Mouse (Mus musculus) bone marrow, adult 2 months (tissue): ENCODE measurements at regions not wholly inside any gene's neighbourhood (a gene's known extent, or its start where the extent isn't known, plus 50 kb on each side); places are given as distances from the start of the nearest gene placed in this dataset.
"Not testable (repeated sequence)": the region's sequence is repeated elsewhere in the genome, so short reads cannot be mapped to it uniquely, and the experiment has no call there.

Source experiments
- H3K27ac ChIP-seq: fragments of 200-500 bp; 2 replicates; pipeline ENCODE4 v1.5.1; 2012; ENCODE audit warnings: low read depth, mild to moderate bottlenecking, control low read depth, inconsistent platforms, low read length; ENCODE audit not compliant: control insufficient read depth, poor library complexity, insufficient read depth
- H3K4me1 ChIP-seq: fragments of 200-500 bp; 2 replicates; pipeline ENCODE4 v1.6.1; 2011; ENCODE audit warnings: low read length; ENCODE audit not compliant: control insufficient read depth, insufficient read depth
- H3K4me3 ChIP-seq: fragments of 200-500 bp; replicated peaks from 2 replicates; pipeline ENCODE3; 2011; ENCODE audit warnings: mild to moderate bottlenecking, low read depth, low read length, control low read depth; ENCODE audit not compliant: control insufficient read depth
- CTCF ChIP-seq: fragments of 200-500 bp; IDR thresholded peaks from 2 replicates; pipeline ENCODE4 v1.5.1; 2011; ENCODE audit warnings: low read length, control low read depth; ENCODE audit not compliant: control insufficient read depth, insufficient read depth
- POLR2A ChIP-seq: fragments of 200-500 bp; IDR thresholded peaks from 2 replicates; pipeline ENCODE4 v1.6.1; 2011; ENCODE audit warnings: low read depth, mild to moderate bottlenecking, control low read depth, low read length, borderline replicate concordance; ENCODE audit not compliant: control insufficient read depth
- WGBS: fragments of 180-500 bp; shearing (Covaris S2); methylation state at CpG from one replicate; pipeline ENCODE4 v1.1.7; 2018; 5-methylcytosine and 5-hydroxymethylcytosine counted together

DNA sequence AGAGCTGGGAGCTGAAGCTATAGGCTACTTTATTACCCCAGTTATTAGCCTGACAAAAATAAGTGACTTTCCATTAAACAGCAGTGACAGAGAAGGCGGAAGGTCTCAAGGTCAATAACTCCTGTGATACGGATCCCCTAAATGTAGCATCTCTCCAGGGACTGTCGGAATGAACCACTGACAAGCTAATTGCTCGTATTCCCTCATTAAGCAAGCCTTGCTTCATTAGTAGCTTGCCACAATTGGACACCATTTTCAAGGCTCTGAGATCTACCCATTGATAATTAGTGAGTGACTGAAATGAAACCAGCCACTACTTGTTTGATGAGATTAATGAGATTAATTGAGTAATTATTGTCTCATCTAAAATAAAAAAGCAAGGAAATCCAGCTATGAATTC, 99.8 kb upstream of the Slc25a13 start:
- TF ChIP-seq CTCF (no peak), POLR2A (no peak)
- H3K4me1 ChIP-seq: no peaks in the 10 kb centered on the region
- WGBS: 79% methylated on average over 4 of the region's 4 CpGs
- H3K27ac ChIP-seq: no peak overlapping the region
- no peak overlapping the region for H3K4me3 ChIP-seq

GRCm38 (mm10) chr6:6313171-6313570, 96.2 kb upstream of the Slc25a13 start:
- Histone ChIP-seq H3K4me1 (no peaks in the 10 kb centered on the region), H3K4me3 (no peak overlapping the region), H3K27ac (no peak overlapping the region)
- 85% methylated on average over 6 of the region's 6 CpGs for WGBS
- TF ChIP-seq POLR2A (no peak), CTCF (no peak)

GRCm38 (mm10) chr6:6310213-6310612, 93.2 kb upstream of the Slc25a13 start:
- 76% methylated on average over 3 of the region's 3 CpGs for WGBS
- TF ChIP-seq CTCF (no peak), POLR2A (no peak)

GRCm38 (mm10) chr6:6307618-6308017, 90.6 kb upstream of the Slc25a13 start:
- Histone ChIP-seq H3K27ac (no peak overlapping the region), H3K4me1 (no peaks in the 10 kb centered on the region), H3K4me3 (no peak overlapping the region)
- TF ChIP-seq POLR2A (no peak), CTCF (no peak)
- WGBS: 62% methylated on average over 2 of the region's 2 CpGs

More at GRCm38 (mm10) chr6:6310213-6310612, 93.2 kb upstream of the Slc25a13 start:
- Histone ChIP-seq H3K4me1 (no peaks in the 10 kb centered on the region), H3K27ac (no peak overlapping the region), H3K4me3 (no peak overlapping the region)

DNA sequence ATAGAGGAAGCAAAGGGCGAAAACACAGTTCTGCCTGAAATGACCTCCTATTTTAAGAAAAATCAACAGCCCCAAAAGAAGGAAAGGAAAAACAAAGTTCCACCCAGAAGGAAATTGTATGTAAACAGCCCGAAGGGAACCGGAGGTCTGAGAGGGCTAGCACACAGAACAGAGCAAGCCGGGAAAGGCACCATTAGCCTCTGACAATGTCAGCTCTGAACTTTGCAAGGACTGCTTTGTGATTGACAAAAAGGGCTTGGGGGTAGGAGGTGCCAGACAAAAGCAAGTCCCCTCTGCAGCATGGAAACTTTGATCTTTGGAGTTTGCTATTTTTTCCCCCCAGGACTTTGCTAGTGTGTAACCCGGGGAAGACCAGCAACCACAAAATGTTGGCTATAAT, 86.8 kb upstream of the Slc25a13 start:
- WGBS: 43% methylated on average over 5 of the region's 5 CpGs
- Histone ChIP-seq H3K4me1 (no peaks in the 10 kb centered on the region), H3K4me3 (no peak overlapping the region), H3K27ac (no peak overlapping the region)
- no peak for TF ChIP-seq POLR2A
- no peak for TF ChIP-seq CTCF

GRCm38 (mm10) chr6:6301001-6301510, 84.1 kb upstream of the Slc25a13 start:
- no peak overlapping the region for H3K27ac ChIP-seq
- H3K4me3 ChIP-seq: no peak overlapping the region
- TF ChIP-seq CTCF (no peak), POLR2A (no peak)
- 80% methylated on average over 6 of the region's 6 CpGs for WGBS
- H3K4me1 ChIP-seq: no peaks in the 10 kb centered on the region

DNA sequence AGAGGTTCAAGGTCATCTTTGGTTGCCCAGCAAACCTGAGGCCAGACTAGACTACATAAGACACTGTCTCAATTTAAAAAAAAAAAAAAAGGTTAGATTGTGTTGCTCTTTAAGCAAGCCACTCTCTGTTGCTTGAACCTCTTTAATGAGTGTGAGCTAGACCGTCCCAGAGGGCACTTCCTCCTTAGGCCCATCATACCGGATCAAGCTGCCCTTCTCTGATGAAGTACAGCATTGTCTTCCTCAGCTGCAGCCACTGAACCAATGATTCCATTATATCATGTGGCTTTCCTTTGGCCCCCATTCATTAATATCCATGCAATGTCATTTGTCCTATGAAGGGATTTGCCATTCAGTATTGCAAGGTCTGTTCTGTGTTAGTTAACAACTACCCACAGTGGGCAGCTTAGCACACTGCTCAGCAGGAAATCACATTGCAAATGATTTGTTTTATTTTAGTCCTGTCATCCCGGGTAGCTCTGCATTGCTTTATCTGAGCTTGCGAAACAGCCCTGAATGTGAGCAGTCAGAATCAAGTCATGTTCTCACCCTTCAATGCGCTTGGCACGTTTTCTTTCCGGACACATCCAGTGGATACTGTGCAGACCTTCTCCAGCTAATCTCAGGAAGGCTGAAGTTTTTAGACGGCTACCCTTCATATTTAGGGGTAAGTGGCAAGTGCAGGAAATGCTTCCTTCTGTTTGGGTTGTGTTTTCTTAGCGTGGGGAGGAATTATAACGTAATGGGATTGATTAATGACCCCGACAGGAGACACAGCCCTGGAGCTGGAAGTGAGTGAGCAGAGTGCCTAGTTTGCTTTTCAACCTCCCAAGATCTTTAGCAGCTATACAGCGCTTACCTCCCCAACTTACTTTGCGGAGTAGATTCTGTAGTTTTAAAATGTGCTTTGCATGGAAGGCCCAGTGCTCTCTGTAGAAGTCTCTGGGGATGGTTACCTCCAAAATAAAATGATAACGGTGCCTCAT, 82.2 kb upstream of the Slc25a13 start:
- TF ChIP-seq CTCF: no peak
- no peak for TF ChIP-seq POLR2A
- Histone ChIP-seq H3K4me3 (no peak overlapping the region), H3K27ac (no peak overlapping the region), H3K4me1 (no peaks in the 10 kb centered on the region)
- WGBS: 51% methylated on average over 14 of the region's 14 CpGs

GRCm38 (mm10) chr6:6295551-6295950, 78.6 kb upstream of the Slc25a13 start:
- not testable (repeated sequence) for H3K4me1 ChIP-seq, H3K27ac ChIP-seq, H3K4me3 ChIP-seq
- WGBS: 83% methylated on average over 2 of the region's 2 CpGs
